Mouse (Mus musculus) spleen, postnatal 4 days (tissue): ENCODE measurements at regions not wholly inside any gene's neighbourhood (a gene's known extent, or its start where the extent isn't known, plus 50 kb on each side); places are given as distances from the start of the nearest gene placed in this dataset.
"Not testable (repeated sequence)": the region's sequence is repeated elsewhere in the genome, so short reads cannot be mapped to it uniquely, and the experiment has no call there.

Experiments
- DNase-seq, 2 experiments: peaks; one replicate each; pipeline ENCODE4 v3.0.0; 2022; ENCODE audit warnings: low spot score in 2 of 2

GRCm38 (mm10) chr5:42884251-42884650, 348.7 kb upstream of the Cpeb2 start:
- no peak for DNase-seq

DNA sequence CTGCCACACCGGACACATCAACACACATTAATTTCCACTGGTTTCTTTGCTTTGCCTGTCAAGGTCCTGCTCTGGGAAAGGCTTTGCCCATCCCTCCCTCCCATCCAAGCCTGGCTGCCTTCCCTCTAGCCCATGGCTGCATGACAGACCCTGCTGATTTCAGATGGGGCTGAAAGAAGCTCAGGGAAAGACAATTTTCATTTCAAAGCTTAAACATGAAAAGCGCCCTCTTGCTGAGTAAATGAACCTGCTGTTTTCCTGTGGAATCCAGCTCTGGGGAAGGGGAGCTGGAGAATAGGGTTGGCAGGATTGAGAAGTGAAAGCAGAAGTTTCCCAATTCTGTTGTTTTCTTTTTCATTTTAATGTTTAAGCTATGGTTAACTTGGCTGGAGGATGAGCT, 341.1 kb upstream of the Cpeb2 start:
- no peak for DNase-seq

GRCm38 (mm10) chr5:42906136-42906535, 326.8 kb upstream of the Cpeb2 start:
- DNase-seq = no peak

GRCm38 (mm10) chr5:42919328-42919727, 313.6 kb upstream of the Cpeb2 start:
- no peak for DNase-seq

GRCm38 (mm10) chr5:42932106-42932505, 300.9 kb upstream of the Cpeb2 start:
- no peak for DNase-seq

GRCm38 (mm10) chr5:42959296-42959862, 273.6 kb upstream of the Cpeb2 start:
- no peak for DNase-seq

DNA sequence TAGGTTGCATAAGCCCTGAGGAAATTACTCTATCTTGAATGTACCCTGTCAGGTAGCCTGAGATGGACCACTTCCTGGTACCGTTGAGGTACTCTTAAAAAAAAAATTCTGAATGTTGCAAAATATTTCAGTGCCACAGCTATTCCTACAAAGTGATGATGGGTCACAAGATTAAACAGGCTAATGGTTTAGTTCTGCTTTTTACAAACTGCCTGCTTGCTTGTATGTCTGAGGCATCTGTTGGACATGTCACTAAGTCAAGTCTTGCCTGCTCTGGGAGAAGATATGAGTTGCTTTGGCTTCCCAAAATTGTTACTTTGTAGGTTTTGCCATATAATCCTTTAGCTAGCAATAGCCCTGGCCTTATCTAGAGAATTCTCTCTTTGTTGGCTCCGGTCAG, 266.0 kb upstream of the Cpeb2 start:
- DNase-seq = not testable (repeated sequence)

- DNase-seq = no peak
Measured at GRCm38 (mm10) chr5:42969209-42969608, 263.8 kb upstream of the Cpeb2 start.

DNA sequence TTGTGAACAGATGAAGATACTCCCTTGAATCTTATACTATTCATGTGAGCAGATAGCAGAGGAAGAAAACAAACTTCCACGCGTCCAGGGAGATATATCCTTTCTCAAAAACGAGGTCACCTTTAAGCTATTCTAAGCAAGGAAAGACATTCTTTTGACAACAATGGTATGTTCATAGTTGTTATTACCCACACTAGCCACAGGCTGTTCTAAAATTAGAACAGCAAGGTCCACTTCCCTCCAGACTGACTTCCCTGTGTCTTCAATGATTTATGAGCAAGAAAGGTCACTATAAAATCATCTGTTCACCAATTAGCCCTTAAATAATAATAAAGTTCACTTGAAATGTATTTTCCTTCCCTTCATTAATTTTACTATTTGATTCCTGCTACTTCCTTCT, 263.3 kb upstream of the Cpeb2 start:
- no peak for DNase-seq

DNA sequence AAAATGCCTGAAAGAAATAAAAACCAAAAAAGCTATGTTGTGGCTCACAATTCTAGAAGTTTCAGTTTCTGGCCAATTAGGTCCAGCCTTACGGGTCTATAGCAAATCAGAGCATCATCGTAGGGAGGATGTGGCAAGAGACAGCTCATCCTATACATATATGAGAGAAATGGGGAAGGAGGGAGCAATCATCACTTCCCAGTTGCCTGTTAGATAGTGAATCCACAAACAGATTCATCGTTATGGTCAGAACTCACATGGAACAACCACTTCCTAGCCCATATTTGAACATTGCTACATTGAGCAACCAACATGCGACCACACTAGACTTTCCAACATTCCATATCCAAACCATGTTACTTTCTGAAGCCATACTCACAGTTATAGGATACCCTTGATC, 255.9 kb upstream of the Cpeb2 start:
- DNase-seq = no peak

GRCm38 (mm10) chr5:42980946-42981650, 251.9 kb upstream of the Cpeb2 start:
- no peak for DNase-seq

DNA sequence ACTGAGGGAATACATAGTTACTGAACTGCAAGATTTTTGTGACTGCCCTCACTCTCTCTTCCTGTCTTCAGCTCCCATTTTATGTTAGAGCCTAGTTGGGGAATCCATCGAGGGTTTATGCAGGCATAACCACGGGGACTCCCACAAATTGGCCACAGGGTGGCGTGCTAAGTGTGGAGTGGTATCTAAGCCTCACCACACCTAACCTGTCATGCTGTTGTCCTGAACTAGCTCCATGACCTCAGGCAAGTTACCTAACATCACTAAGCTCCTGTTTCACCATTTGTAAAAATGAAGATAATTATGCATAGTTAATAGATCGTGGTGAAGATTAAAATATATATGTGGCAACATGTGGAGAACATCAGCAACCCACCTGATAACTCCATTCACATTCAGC, 246.8 kb upstream of the Cpeb2 start:
- DNase-seq = no peak

DNA sequence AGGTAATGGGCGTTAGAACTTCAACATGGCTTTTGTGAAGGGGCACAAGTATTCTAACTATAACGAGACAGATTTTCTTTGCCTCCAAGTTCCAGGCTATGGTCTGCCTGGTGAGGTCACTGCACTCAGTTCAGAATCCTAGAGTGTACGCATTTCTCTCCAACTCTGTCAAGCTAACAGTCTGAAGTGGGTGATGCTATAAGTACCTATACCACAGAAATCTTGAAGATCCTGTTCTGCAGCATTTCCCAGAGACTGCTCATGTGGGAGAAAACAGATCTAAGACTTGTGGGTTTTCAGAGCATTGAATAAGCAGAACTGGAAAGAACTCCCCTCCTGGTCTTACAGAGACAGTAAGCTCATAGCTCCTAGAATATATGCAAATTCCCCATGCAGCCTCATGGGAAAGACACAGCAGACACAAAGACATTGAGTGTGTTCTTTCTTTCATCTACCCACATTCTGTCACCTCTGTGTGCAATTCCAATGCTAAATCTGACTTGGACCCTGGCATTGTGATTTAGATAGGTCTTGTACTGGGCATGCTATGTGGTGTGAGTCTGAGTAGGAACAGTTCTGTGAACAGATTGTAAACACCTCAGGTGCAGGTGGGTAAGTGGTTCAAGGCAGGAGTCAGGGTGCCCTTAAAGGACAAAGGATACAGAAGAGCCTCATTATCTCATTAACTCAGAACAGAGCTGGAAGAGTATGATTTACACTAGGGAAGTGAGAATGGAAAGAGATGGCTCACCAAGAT, 245.1 kb upstream of the Cpeb2 start:
- DNase-seq = no peak

GRCm38 (mm10) chr5:42989287-42989686, 243.7 kb upstream of the Cpeb2 start:
- no peak for DNase-seq

DNA sequence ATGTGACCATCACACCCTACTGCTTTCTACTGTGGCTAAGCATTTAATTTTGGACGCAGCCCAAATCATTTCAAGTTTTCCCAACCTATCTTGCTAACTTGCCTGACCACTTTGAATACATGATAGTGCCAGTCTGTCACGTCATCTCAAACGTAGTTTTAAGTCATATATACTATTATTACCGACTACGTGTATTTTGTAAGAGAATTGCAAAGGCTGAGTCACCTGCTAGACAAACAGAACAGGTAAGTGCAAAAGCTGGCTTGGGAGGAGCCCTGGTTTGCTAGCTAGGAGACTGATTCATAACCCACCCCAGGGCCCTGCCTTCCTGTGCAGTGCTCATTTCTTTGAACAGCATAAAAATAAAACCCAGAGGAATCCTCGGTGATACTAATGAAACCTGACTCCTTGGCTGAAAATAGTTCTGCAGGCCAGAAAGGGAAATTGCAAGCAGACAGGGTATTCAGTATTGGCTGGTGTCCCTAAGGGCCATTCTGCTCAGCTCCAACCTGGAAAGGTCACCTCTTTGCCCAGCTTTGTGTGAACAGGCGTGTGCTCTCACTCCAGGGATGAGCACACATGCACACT, 208.9 kb upstream of the Cpeb2 start:
- DNase-seq = no peak

GRCm38 (mm10) chr5:43031285-43031684, 201.7 kb upstream of the Cpeb2 start:
- DNase-seq = no peak

DNA sequence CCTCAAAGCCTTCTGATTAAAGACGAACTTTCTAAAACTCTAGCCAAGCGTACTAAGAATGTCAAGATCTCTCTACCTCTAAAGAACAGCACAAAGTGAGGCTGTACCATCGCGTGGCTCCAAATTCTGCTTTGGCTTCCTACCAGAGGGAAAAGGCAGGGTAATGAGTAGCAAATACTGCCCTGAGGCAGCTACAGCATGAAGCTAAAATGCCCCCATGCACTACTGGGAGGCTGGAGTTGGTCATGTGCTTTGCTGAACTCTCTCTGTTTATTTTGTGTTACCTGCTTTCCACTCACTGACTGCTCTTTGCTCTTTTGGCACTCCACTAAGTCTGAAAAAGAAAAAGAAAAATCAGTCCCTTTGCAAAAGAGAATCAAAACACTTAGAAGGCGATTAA, 201.1 kb upstream of the Cpeb2 start:
- no peak for DNase-seq

DNA sequence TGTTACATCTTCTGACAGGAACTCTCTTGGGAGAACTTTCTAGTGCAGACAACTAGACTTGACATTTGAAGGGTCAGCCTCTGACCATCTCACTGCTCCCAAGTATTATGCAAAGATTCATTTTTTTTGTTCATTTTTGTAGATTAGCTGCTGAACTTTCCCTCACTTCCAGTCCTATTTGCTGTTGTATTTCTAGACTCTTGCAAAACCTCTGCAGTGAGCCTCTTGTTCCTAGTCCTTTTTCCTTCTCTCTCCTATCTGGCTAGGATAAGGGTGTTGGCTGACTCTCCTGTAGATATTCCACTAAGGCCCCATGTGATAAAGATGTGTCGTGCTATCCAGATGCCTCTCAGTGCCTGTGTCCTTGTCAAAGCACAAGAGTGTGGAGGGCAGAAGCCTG, 198.5 kb upstream of the Cpeb2 start:
- no peak for DNase-seq

DNA sequence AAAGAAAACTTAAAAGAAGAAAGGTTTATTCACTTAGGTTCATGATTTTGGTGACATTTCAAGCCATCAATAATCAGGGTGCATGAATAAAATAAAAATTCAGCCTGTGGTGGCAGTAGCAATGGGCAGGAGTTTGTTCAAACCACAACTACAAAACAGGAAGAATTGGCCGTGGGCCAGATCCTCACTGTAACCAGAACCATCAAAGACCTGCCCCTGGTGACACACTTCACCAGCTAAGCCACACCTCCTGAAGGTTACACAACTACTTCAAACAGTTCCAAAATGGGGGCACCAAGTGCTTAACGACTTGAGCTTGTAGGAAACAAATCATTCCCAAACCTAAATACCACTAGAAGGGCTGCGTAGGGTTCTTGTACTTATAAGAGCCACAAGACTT, 195.4 kb upstream of the Cpeb2 start:
- no peak for DNase-seq

GRCm38 (mm10) chr5:43039525-43039924, 193.4 kb upstream of the Cpeb2 start:
- DNase-seq = no peak

DNA sequence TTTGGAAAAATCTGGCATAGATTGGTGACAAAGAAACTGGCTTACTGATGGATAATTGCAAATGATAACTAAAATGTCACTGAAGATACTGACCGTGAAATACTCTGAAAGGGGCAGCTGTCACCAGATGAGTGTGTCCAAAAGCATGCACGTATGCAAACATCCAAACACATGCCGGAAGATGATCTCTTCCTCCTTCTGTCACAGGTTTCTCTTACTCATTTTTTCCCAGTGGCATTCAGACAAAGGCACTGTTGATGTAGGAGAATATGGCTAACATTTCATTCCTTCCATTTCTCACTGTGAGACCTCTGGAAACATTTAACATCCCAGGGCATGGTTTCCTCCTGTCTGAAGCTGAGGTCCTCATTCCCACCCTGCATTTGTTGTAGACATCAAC, 190.4 kb upstream of the Cpeb2 start:
- DNase-seq = no peak

- DNase-seq = no peak
Measured at GRCm38 (mm10) chr5:43045860-43046259, 187.1 kb upstream of the Cpeb2 start.

GRCm38 (mm10) chr5:43047316-43047715, 185.7 kb upstream of the Cpeb2 start:
- no peak for DNase-seq
